Mouse (Mus musculus) lung, embryonic 14.5 days (tissue): Measurements from ENCODE around the gene Zfp36l1. TPM values are rescaled to one million over a fixed set of nuclear protein-coding genes. Genes with fewer than 3 reads are reported as not detected.
A peak's percentile ranks its signal among the peaks of the same experiment; 100 is the strongest.

Source experiments
- ATAC-seq: fragments of 200-750 bp; cut with Nextera tagmentation; 2 replicates; pipeline ENCODE4 v1.8.0; 2017; ENCODE audit warnings: mild to moderate bottlenecking, moderate TSS enrichment, moderate library complexity; ENCODE audit not compliant: insufficient read depth
- DNase-seq: peaks from one replicate; pipeline ENCODE4 v3.0.0-alpha.2; 2015
- H3K27ac ChIP-seq: fragments of 300-500 bp; sonication (generic); 2 replicates; pipeline ENCODE4 v1.5.1; 2014; ENCODE audit warnings: low read depth, mild to moderate bottlenecking, moderate library complexity
- H3K27me3 ChIP-seq: fragments of 300-500 bp; sonication (generic); 2 replicates; pipeline ENCODE4 v1.6.1; 2014; ENCODE audit warnings: low read length, control low read depth; ENCODE audit not compliant: insufficient read depth
- H3K36me3 ChIP-seq: fragments of 300-500 bp; sonication (generic); 2 replicates; pipeline ENCODE4 v1.6.1; 2014; ENCODE audit warnings: control low read depth; ENCODE audit not compliant: insufficient read depth
- H3K4me1 ChIP-seq: fragments of 300-500 bp; sonication (generic); 2 replicates; pipeline ENCODE4 v1.6.1; 2014; ENCODE audit warnings: antibody characterized with exemption, control low read depth; ENCODE audit not compliant: insufficient read depth
- H3K4me2 ChIP-seq: fragments of 300-500 bp; sonication (generic); 2 replicates; pipeline ENCODE4 v1.6.1; 2014; ENCODE audit warnings: mild to moderate bottlenecking
- H3K4me3 ChIP-seq: fragments of 300-500 bp; sonication (generic); 2 replicates; pipeline ENCODE4 v1.5.1; 2014; ENCODE audit warnings: low read depth, low read length
- H3K9ac ChIP-seq: fragments of 300-500 bp; sonication (generic); 2 replicates; pipeline ENCODE4 v1.6.1; 2014
- H3K9me3 ChIP-seq: fragments of 300-500 bp; sonication (generic); 2 replicates; pipeline ENCODE4 v1.6.1; 2016; ENCODE audit warnings: low read depth, low read length, control low read depth
- CTCF ChIP-seq: IDR thresholded peaks from 2 replicates; pipeline ENCODE4 v1.5.1; 2016; ENCODE audit warnings: antibody characterized with exemption, low read depth
- WGBS: fragments of 180-500 bp; shearing (Covaris S2); extraction: QIAGEN DNeasy Blood & Tissue Kit; methylation state at CpG from one replicate; pipeline ENCODE4 v1.1.7; 2014; 5-methylcytosine and 5-hydroxymethylcytosine counted together
- polyA plus RNA-seq: library from polyadenylated mRNA; unstranded; fragments of >200 nt; fragmentation: Nextera tagmentation; extraction: Ambion mirVana; gene quantifications from 2 replicates; pipeline ENCODE4 v1.2.1, GENCODE M21; 2014

Zfp36l1 gene
- polyA plus RNA-seq, 1 experiment from 2014 or later = 190 TPM

DNA sequence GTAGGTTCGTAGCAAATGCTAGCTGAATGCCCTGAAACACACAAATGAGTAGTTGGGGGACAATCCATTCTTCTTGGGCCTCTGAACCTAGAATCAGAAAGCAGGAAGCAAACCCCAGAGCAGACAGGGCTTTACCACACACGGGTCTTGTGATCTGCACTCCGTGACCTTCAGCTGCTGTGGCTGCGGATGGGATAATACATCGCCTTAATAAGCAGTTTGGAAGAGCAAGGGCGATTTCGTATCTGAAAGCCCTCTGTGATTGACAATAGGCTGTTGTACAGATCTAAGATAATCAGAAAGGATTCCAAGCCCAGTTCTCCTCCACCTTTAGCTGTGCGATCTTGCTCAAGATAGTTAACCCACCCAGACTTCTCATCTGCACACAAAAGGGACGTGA lies 52.5 kb downstream of the Zfp36l1 start:
- ATAC-seq (no peak), DNase-seq (peak; percentile 34)
- Histone ChIP-seq H3K4me3 (no peak overlapping the region), H3K4me1 (peaks cover 37% of the 10 kb centered on the region), H3K27me3 (no peaks in the 10 kb centered on the region), H3K36me3 (no peaks in the 10 kb centered on the region), H3K4me2 (no peak overlapping the region), H3K9ac (no peak overlapping the region), H3K27ac (peak overlapping the region; percentile 75; the same call in 1 of the 2 replicates), H3K9me3 (no peaks in the 10 kb centered on the region)
- 40% methylated on average over 9 of the region's 9 CpGs for WGBS
- no peak for TF ChIP-seq CTCF

- DNase-seq = peak; percentile 13
- ATAC-seq = no peak
- no peak for TF ChIP-seq CTCF
- no peak overlapping the region for H3K9ac ChIP-seq
- no peak overlapping the region for H3K4me3 ChIP-seq
- no peak overlapping the region for H3K4me2 ChIP-seq
- peak overlapping the region; percentile 75; the same call in 1 of the 2 replicates for H3K27ac ChIP-seq
- H3K4me1 ChIP-seq = peaks cover 37% of the 10 kb centered on the region
- H3K36me3 ChIP-seq = no peaks in the 10 kb centered on the region
- WGBS = 37% methylated on average over 5 of the region's 5 CpGs
- H3K9me3 ChIP-seq = no peaks in the 10 kb centered on the region
- no peaks in the 10 kb centered on the region for H3K27me3 ChIP-seq
These were observed 53.0 kb downstream of the Zfp36l1 start for GRCm38 (mm10) chr12:80059773-80060328.

Other genes starting within 250 kb of the Zfp36l1 start
- gene Actn1, start 147.4 kb upstream of the Zfp36l1 start, polyA plus RNA-seq = 71.9 and 86.2 TPM in 2 replicates